Mouse (Mus musculus): Measurements from ENCODE around the gene Naa10. TPM values are rescaled to one million over a fixed set of nuclear protein-coding genes. Genes with fewer than 3 reads are reported as not detected.

The Naa10 gene
- polyA plus RNA-seq, 1 experiment from 2014 or later: 87.2 TPM

GRCm38 (mm10) chrX:73914827-73915703 is 6.7 kb downstream of the Naa10 start:
- Histone ChIP-seq H3K4me2 (peak overlapping the region; percentile 47), H3K27me3 (replicated peaks) (0 out of 2 replicates have a peak, but pooled peaks cover 7% of the 10 kb centered on the region), H3K36me3 (peaks cover 27% of the 10 kb centered on the region), H3K4me3 (peak overlapping the region; percentile 26), H3K27ac (ENCODE audit: poor library complexity, severe bottlenecking) (peak overlapping the region; percentile 76), H3K4me1 (replicated peaks) (0 out of 2 replicates have a peak, but pooled peaks cover 2% of the 10 kb centered on the region), H3K9me3 (replicated peaks) (no peaks in the 10 kb centered on the region), H3K9ac (no peak overlapping the region)
- WGBS: 30% methylated on average over 31 of the region's 31 CpGs
- peak; percentile 96 for ATAC-seq (ENCODE audit: insufficient number of reproducible peaks, low FRiP score)

GRCm38 (mm10) chrX:73911588-73911987 is 10.2 kb downstream of the Naa10 start:
- Histone ChIP-seq H3K4me1 (replicated peaks) (0 out of 2 replicates have a peak, but pooled peaks cover 2% of the 10 kb centered on the region), H3K9ac (no peak overlapping the region), H3K4me3 (no peak overlapping the region), H3K4me2 (no peak overlapping the region), H3K27me3 (replicated peaks) (0 out of 2 replicates have a peak, but pooled peaks cover 10% of the 10 kb centered on the region), H3K36me3 (no peaks in the 10 kb centered on the region), H3K9me3 (replicated peaks) (no peaks in the 10 kb centered on the region), H3K27ac (ENCODE audit: poor library complexity, severe bottlenecking) (no peak overlapping the region)
- ATAC-seq (ENCODE audit: insufficient number of reproducible peaks, low FRiP score): no peak
- WGBS: 63% methylated on average over 2 of the region's 2 CpGs

- peak; percentile 68; the same call in 1 of the 2 replicates for ATAC-seq (ENCODE audit: insufficient number of reproducible peaks, low FRiP score)
These were observed 10.6 kb downstream of the Naa10 start for GRCm38 (mm10) chrX:73911156-73911555.

GRCm38 (mm10) chrX:73910451-73910850 is 11.3 kb downstream of the Naa10 start:
- 0 out of 2 replicates have a peak, but pooled peaks cover 15% of the 10 kb centered on the region for H3K27me3 ChIP-seq (replicated peaks)
- no peak overlapping the region for H3K4me3 ChIP-seq
- H3K9me3 ChIP-seq (replicated peaks): no peaks in the 10 kb centered on the region
- H3K4me1 ChIP-seq (replicated peaks): 0 out of 2 replicates have a peak, but pooled peaks cover 2% of the 10 kb centered on the region
- no peaks in the 10 kb centered on the region for H3K36me3 ChIP-seq
- no peak for ATAC-seq (ENCODE audit: insufficient number of reproducible peaks, low FRiP score)
- no peak overlapping the region for H3K4me2 ChIP-seq
- no peak overlapping the region for H3K27ac ChIP-seq (ENCODE audit: poor library complexity, severe bottlenecking)
- H3K9ac ChIP-seq: no peak overlapping the region

More at GRCm38 (mm10) chrX:73911156-73911555, 10.6 kb downstream of the Naa10 start:
- WGBS: 16% methylated on average over 23 of the region's 26 CpGs
- H3K9me3 ChIP-seq (replicated peaks): no peaks in the 10 kb centered on the region
- peak overlapping the region; percentile 22 for H3K4me3 ChIP-seq
- no peak overlapping the region for H3K9ac ChIP-seq
- H3K4me2 ChIP-seq: peak overlapping the region; percentile 61
- no peaks in the 10 kb centered on the region for H3K36me3 ChIP-seq
- 0 out of 2 replicates have a peak, but pooled peaks cover 2% of the 10 kb centered on the region for H3K4me1 ChIP-seq (replicated peaks)
- no peak overlapping the region for H3K27ac ChIP-seq (ENCODE audit: poor library complexity, severe bottlenecking)
- H3K27me3 ChIP-seq (replicated peaks): 0 out of 2 replicates have a peak, but pooled peaks cover 10% of the 10 kb centered on the region

GRCm38 (mm10) chrX:73910049-73910448 is 11.7 kb downstream of the Naa10 start:
- no peak overlapping the region for H3K4me2 ChIP-seq
- no peak overlapping the region for H3K27ac ChIP-seq (ENCODE audit: poor library complexity, severe bottlenecking)
- no peak for ATAC-seq (ENCODE audit: insufficient number of reproducible peaks, low FRiP score)
- no peak overlapping the region for H3K9ac ChIP-seq
- 79% methylated on average over 1 of the region's 1 CpGs for WGBS
- 0 out of 2 replicates have a peak, but pooled peaks cover 15% of the 10 kb centered on the region for H3K27me3 ChIP-seq (replicated peaks)
- H3K4me1 ChIP-seq (replicated peaks): 0 out of 2 replicates have a peak, but pooled peaks cover 2% of the 10 kb centered on the region
- H3K9me3 ChIP-seq (replicated peaks): no peaks in the 10 kb centered on the region
- H3K4me3 ChIP-seq: no peak overlapping the region
- H3K36me3 ChIP-seq: no peaks in the 10 kb centered on the region

- Histone ChIP-seq H3K4me1 (replicated peaks) (no peaks in the 10 kb centered on the region), H3K27me3 (replicated peaks) (peaks cover 2% of the 10 kb centered on the region), H3K9me3 (replicated peaks) (no peaks in the 10 kb centered on the region), H3K27ac (ENCODE audit: poor library complexity, severe bottlenecking) (no peak overlapping the region), H3K9ac (no peak overlapping the region), H3K36me3 (no peaks in the 10 kb centered on the region), H3K4me2 (no peak overlapping the region), H3K4me3 (no peak overlapping the region)
- ATAC-seq (ENCODE audit: insufficient number of reproducible peaks, low FRiP score): no peak
- 40% methylated on average over 3 of the region's 3 CpGs for WGBS
These were observed 23.8 kb downstream of the Naa10 start for GRCm38 (mm10) chrX:73897959-73898358.

- Histone ChIP-seq H3K4me3 (no peak within 1 kb of the TSS), H3K27ac (ENCODE audit: poor library complexity, severe bottlenecking) (no peak within 1 kb of the TSS), H3K4me2 (no peak within 1 kb of the TSS), H3K36me3 (no peaks in the 10 kb centered on the region), H3K27me3 (replicated peaks) (peaks cover 22% of the 10 kb centered on the region), H3K4me1 (replicated peaks) (no peaks in the 10 kb centered on the region), H3K9ac (no peak within 1 kb of the TSS), H3K9me3 (replicated peaks) (no peaks in the 10 kb centered on the region)
- 17% methylated on average over 2 of the region's 2 CpGs for WGBS
- no peak for ATAC-seq (ENCODE audit: insufficient number of reproducible peaks, low FRiP score)
These were observed 26.0 kb downstream of the Naa10 start, which contains the start of gene L1cam for GRCm38 (mm10) chrX:73895719-73896118. Gene L1cam (minus strand): TSS chrX:73896105.

GRCm38 (mm10) chrX:73892833-73893232 is 28.9 kb downstream of the Naa10 start:
- WGBS: 84% methylated on average over 14 of the region's 14 CpGs
- Histone ChIP-seq H3K4me3 (no peak overlapping the region), H3K27ac (ENCODE audit: poor library complexity, severe bottlenecking) (no peak overlapping the region), H3K4me2 (no peak overlapping the region), H3K9me3 (replicated peaks) (no peaks in the 10 kb centered on the region), H3K27me3 (replicated peaks) (peaks cover 22% of the 10 kb centered on the region), H3K4me1 (replicated peaks) (no peaks in the 10 kb centered on the region), H3K36me3 (no peaks in the 10 kb centered on the region), H3K9ac (no peak overlapping the region)
- no peak for ATAC-seq (ENCODE audit: insufficient number of reproducible peaks, low FRiP score)

- H3K9me3 ChIP-seq (replicated peaks): no peaks in the 10 kb centered on the region
- H3K4me3 ChIP-seq: no peak within 1 kb of the TSS
- no peak within 1 kb of the TSS for H3K4me2 ChIP-seq
- H3K36me3 ChIP-seq: no peaks in the 10 kb centered on the region
- no peak within 1 kb of the TSS for H3K27ac ChIP-seq (ENCODE audit: poor library complexity, severe bottlenecking)
- no peak within 1 kb of the TSS for H3K9ac ChIP-seq
- ATAC-seq (ENCODE audit: insufficient number of reproducible peaks, low FRiP score): no peak
- H3K27me3 ChIP-seq (replicated peaks): peaks cover 22% of the 10 kb centered on the region
- H3K4me1 ChIP-seq (replicated peaks): no peaks in the 10 kb centered on the region
- WGBS: 66% methylated on average over 6 of the region's 6 CpGs
These were observed 30.1 kb downstream of the Naa10 start, which contains the start of gene Avpr2 for GRCm38 (mm10) chrX:73891551-73892152. Gene Avpr2 (plus strand): TSS chrX:73892102.

GRCm38 (mm10) chrX:73881463-73881862 is 40.3 kb downstream of the Naa10 start:
- Histone ChIP-seq H3K4me2 (peak overlapping the region; percentile 70; the same call in 1 of the 2 replicates), H3K4me3 (no peak overlapping the region), H3K36me3 (no peaks in the 10 kb centered on the region), H3K27me3 (replicated peaks) (peaks cover 48% of the 10 kb centered on the region), H3K27ac (ENCODE audit: poor library complexity, severe bottlenecking) (no peak overlapping the region), H3K4me1 (replicated peaks) (no peaks in the 10 kb centered on the region; the same call in 1 of the 2 replicates), H3K9ac (no peak overlapping the region), H3K9me3 (replicated peaks) (no peaks in the 10 kb centered on the region)
- no peak for ATAC-seq (ENCODE audit: insufficient number of reproducible peaks, low FRiP score)
- 26% methylated on average over 6 of the region's 6 CpGs for WGBS

- Histone ChIP-seq H3K4me2 (peak overlapping the region; percentile 70), H3K27ac (ENCODE audit: poor library complexity, severe bottlenecking) (no peak overlapping the region), H3K27me3 (replicated peaks) (peaks cover 48% of the 10 kb centered on the region), H3K9ac (0 out of 2 replicates have a peak overlapping the region, but pooled peaks have one; percentile 4), H3K36me3 (no peaks in the 10 kb centered on the region), H3K4me3 (peak overlapping the region; percentile 50), H3K9me3 (replicated peaks) (no peaks in the 10 kb centered on the region), H3K4me1 (replicated peaks) (no peaks in the 10 kb centered on the region; the same call in 1 of the 2 replicates)
- WGBS: 21% methylated on average over 16 of the region's 16 CpGs
- ATAC-seq (ENCODE audit: insufficient number of reproducible peaks, low FRiP score): no peak
These were observed 40.7 kb downstream of the Naa10 start for GRCm38 (mm10) chrX:73881036-73881427.
